Mouse (Mus musculus): ENCODE data around the gene Pwwp2a.

DNA sequence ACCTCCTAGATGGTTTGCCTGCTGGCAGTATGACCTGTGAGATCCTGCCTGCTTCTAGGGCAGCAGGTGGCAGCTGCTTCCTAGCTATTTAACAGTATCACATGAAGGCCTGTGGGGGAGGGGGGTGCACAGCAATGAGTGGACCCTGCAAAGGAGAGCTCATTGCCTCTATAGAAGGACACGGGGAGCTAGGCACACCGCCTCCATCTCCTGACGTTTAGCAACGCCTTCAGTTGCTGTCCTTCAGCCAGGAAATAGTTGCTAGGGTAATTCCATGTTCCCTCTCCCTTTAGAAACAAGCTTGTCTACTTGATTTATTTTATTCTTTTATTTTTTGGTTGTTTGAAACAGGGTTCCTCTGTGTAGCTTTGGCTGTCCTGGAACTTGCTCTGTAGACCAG lies 45.0 kb upstream of the Pwwp2a start:
- TF ChIP-seq POLR2A (IDR thresholded peaks at IDR 0.05; ENCODE audit: borderline replicate concordance, low read depth, low read length) (no peak), CTCF (IDR thresholded peaks at IDR 0.05; ENCODE audit: low read depth, low read length) (no peak)
